Mouse (Mus musculus) adrenal gland, postnatal 36 days (tissue): ENCODE data around the gene Nudt19. TPM values are rescaled to one million over a fixed set of nuclear protein-coding genes. Genes with fewer than 3 reads are reported as not detected.

ENCODE experiments used
- total RNA-seq, 2 experiments: library from RNA; stranded (reverse); gene quantifications; 2 replicates each; pipeline ENCODE4 v1.2.3; 2021

Gene Nudt19
- total RNA-seq, 2 experiments from 2014 or later, result 51.4 to 57.6 TPM

Other genes with a start within 250 kb of the Nudt19 start
- gene Gpatch1, start 237.9 kb downstream of the Nudt19 start, total RNA-seq, result 10 to 100 TPM; 14.9 to 17.5 TPM
- 1 to 10 TPM; 1.7 to 2.9 TPM for gene Rhpn2, start 222.1 kb downstream of the Nudt19 start, total RNA-seq
- gene Faap24, start 159.5 kb downstream of the Nudt19 start, total RNA-seq, result 1 to 10 TPM; 6.7 to 8.4 TPM
- gene Cep89, start 159.3 kb downstream of the Nudt19 start, total RNA-seq, result 10 to 100 TPM; 17.0 to 17.7 TPM
- gene Slc7a9, start 107.5 kb downstream of the Nudt19 start, total RNA-seq, result not detected
- under 1 TPM in 1 of 2 experiments, not detected in 1; 0.16 TPM for gene Tdrd12, start 18.6 kb downstream of the Nudt19 start, total RNA-seq
- gene Rgs9bp, start 29.3 kb upstream of the Nudt19 start, total RNA-seq, result under 1 TPM; 0.20 to 0.53 TPM
- gene Ankrd27, start 29.9 kb upstream of the Nudt19 start, total RNA-seq, result 10 to 100 TPM; 23.6 to 32.6 TPM
- 10 to 100 TPM; 70.3 to 90.1 TPM for gene Pdcd5, start 91.2 kb upstream of the Nudt19 start, total RNA-seq
- 10 to 100 TPM; 48.2 to 62.0 TPM for gene Dpy19l3, start 198.2 kb upstream of the Nudt19 start, total RNA-seq
- gene Zfp507, start 246.7 kb upstream of the Nudt19 start, total RNA-seq, result 10 to 100 TPM; 26.5 to 26.9 TPM